Mouse (Mus musculus) lung, adult 2 months (tissue): ENCODE measurements at regions not wholly inside any gene's neighbourhood (a gene's known extent, or its start where the extent isn't known, plus 50 kb on each side); places are given as distances from the start of the nearest gene placed in this dataset.

Source experiments
- DNase-seq: peaks from one replicate; pipeline ENCODE4 v3.0.0; 2022
- H3K4me1 ChIP-seq: fragments of 200-500 bp; 2 replicates; pipeline ENCODE4 v1.6.1; 2011; ENCODE audit warnings: low read length; ENCODE audit not compliant: control insufficient read depth, insufficient read depth
- H3K4me3 ChIP-seq: fragments of 200-500 bp; replicated peaks from 2 replicates; pipeline ENCODE3; 2011; ENCODE audit warnings: low read depth, mild to moderate bottlenecking, control low read depth, low read length; ENCODE audit errors: extremely low read depth
- CTCF ChIP-seq: fragments of 200-500 bp; IDR thresholded peaks from 2 replicates; pipeline ENCODE4 v1.5.1; 2011; ENCODE audit warnings: mild to moderate bottlenecking, low read length, control low read depth; ENCODE audit not compliant: insufficient read depth
- POLR2A ChIP-seq: fragments of 200-500 bp; IDR thresholded peaks from 2 replicates; pipeline ENCODE4 v1.6.1; 2011; ENCODE audit warnings: low read depth, mild to moderate bottlenecking, control low read depth, low read length, borderline replicate concordance; ENCODE audit errors: extremely low read depth
- WGBS: fragments of 180-500 bp; shearing (Covaris S2); methylation state at CpG from one replicate; pipeline ENCODE4 v1.1.7; 2018; 5-methylcytosine and 5-hydroxymethylcytosine counted together

DNA sequence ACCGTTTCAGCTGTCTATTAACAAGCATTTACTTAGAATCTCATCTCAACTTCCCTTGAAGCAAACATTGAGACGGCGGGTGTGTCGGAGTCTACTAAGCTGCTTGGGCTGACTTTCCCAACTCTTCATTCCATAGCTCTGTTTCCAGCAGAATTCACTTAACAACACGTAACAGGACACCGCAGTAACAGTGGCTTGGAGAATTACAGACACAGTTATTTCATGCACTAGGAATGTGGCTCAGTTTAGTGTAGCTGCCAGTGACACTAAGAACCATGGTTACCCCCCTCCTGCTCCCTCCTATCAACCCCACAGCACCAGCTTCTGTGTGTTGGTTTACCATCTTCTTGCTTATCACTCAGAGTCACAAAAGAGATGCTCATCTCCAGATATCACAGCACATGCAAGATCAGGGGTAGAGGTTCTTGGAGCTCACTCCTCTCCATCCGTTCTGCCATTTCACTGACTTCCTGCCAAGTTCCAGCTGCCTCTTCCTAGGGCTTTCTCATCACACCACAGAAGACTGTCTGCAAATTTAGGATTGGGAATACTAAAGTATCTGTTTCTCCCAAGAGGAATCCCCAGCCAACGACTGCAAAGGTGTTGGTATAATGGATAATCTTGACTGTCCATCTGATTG lies 90.7 kb downstream of the Banf2 start:
- WGBS, result 46% methylated on average over 8 of the region's 8 CpGs
- Histone ChIP-seq H3K4me1 (no peaks in the 10 kb centered on the region), H3K4me3 (no peak overlapping the region)
- no peak for TF ChIP-seq CTCF
- no peak for TF ChIP-seq POLR2A
- no peak for DNase-seq

DNA sequence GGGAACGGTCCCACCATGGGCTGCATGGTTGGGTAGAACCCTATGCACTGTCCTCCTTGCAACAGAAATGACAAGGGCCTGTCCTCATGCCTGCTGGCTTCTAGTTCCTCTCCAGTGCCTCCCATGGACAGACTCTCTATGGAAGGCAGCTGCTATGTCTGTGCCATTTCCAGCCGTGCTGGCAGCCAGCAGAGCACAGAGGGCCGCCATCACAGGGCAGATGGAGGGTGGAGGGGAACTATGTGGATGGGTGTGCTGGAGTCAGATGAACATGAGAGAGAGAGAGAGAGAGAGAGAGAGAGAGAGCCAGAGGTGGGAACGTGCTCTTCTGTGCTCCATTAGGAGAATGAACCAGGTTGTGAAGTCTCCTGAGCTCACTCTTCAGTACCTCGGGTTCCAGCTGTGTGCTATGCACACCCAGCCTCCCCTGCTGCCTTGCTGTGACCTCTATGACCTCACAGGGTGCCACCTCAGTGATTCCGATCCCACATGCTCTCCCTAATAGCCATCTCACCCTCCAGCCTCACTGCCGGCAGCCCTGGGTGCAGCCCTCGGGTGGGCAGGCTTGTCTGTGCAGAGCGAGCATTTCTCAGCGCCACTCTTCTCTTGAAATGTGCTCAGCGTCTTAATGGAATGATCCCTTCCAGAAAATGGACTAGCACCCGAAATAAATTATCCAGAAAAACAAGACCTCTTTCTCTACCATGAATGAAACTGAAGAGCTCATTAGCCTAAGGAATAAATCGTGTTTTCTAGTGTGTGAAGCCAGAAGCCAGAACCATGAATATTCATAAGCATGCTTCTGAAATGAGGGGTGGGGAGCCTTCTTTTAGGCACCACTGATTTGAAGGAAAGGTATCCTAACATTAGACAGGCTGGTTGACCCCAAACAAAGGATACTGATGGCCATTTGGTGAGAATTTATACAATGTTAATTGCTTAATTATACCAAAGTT lies 94.5 kb downstream of the Banf2 start:
- TF ChIP-seq CTCF (no peak), POLR2A (no peak)
- Histone ChIP-seq H3K4me3 (no peak overlapping the region), H3K4me1 (no peaks in the 10 kb centered on the region)
- WGBS, result 83% methylated on average over 13 of the region's 13 CpGs
- no peak for DNase-seq

DNA sequence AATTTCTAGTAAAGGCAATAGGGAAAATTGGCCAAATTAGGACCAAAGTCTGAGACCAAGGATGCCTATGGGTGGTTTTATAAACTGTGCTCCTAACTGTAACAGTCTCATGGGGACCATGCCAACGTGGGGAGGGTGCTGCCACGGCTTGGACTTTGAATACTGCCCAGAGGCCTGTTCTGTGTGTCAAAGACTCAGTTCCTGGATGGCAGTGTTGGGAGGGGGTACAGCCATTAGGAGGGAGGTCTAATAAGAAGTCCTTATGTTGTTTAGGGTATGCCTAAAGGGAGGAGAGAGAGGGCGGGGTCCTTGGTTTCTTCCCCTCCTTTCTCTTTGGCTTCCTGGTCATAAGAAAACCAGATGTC lies 95.2 kb downstream of the Banf2 start:
- Histone ChIP-seq H3K4me1 (no peaks in the 10 kb centered on the region), H3K4me3 (no peak overlapping the region)
- TF ChIP-seq POLR2A (no peak), CTCF (no peak)
- WGBS, result 91% methylated on average over 3 of the region's 3 CpGs
- no peak for DNase-seq

DNA sequence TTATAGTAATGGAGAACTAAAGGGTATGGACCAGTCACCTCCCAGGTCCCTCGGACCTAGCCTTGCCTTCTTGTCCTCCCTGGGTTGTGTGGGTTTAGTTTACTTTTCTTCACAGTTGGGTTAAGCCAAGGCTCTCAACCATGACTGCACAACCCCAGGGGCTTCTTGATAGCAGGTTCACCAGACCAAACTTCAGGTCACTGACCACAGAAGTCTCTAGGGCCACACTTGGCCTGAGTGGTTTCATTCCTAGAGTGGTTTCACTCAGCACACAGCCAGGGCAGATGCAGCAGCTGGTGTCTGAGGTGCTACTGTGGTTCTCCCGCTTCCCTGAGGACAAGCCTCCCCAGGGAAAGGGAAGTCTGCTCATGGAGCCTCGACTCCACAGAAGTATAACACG lies 95.7 kb downstream of the Banf2 start:
- no peak overlapping the region for H3K4me3 ChIP-seq
- TF ChIP-seq CTCF (no peak), POLR2A (no peak)
- no peak for DNase-seq
- 66% methylated on average over 4 of the region's 4 CpGs for WGBS
- no peaks in the 10 kb centered on the region for H3K4me1 ChIP-seq

DNA sequence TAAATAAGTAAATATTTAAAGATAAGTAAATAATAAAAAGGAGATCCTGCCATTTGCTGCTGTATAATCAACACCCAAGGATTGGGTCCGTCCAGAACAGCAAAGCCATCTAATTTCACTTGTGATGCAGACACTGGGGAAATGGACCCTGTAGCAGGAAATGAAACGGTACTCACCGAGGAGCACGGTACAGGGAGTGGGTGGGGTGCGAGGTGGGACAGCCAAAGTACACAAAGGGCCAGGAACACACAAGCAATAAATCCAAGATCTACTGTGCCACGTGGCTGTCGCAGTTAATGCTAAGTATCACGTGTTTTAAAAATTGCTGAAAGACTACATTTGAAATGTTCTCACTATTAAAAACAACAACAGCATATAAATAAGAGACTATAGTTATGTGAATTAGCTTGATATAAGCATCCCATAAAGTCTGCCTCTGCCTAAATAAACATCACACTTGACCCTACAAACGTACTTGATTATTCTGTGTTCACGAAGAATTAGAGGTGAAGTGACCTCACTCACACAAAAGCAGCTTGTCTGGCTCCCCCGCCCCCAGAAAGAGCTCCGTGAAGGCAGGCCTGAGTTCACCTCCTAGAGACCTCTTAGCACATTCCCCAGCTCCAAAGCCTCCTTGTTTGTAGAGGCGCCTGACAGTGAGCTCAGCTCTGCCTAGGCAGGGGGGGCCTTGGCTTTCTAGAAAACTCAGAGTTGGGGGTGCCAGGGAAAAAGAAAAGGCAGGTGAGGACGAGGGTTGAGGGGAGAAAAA lies 101.1 kb downstream of the Banf2 start:
- WGBS, result 50% methylated on average over 14 of the region's 14 CpGs
- Histone ChIP-seq H3K4me1 (no peaks in the 10 kb centered on the region), H3K4me3 (no peak overlapping the region)
- no peak for TF ChIP-seq POLR2A
- no peak for TF ChIP-seq CTCF
- DNase-seq, result no peak

DNA sequence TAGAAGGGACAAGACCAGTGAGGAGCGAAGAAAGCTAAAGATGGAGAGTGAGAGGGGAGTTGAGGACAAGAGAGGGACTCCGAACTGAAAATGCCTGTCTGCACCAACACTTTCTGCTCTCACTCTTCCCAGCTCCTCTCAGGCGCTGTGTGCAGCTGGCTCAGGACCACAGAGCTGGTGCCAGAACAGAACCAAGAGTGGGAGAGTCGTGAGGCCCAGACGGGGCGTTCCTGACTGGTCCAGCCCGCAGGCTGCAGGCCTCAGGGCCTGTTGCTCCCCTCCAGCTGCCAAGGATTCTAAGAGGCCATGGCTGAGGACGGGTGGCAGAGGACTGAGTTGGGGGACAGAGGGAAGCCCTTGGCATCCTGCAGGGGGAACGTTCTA lies 101.7 kb downstream of the Banf2 start:
- peak; percentile 17 for DNase-seq
- WGBS, result 67% methylated on average over 9 of the region's 9 CpGs
- Histone ChIP-seq H3K4me3 (no peak overlapping the region), H3K4me1 (no peaks in the 10 kb centered on the region)
- TF ChIP-seq POLR2A (no peak), CTCF (no peak)

DNA sequence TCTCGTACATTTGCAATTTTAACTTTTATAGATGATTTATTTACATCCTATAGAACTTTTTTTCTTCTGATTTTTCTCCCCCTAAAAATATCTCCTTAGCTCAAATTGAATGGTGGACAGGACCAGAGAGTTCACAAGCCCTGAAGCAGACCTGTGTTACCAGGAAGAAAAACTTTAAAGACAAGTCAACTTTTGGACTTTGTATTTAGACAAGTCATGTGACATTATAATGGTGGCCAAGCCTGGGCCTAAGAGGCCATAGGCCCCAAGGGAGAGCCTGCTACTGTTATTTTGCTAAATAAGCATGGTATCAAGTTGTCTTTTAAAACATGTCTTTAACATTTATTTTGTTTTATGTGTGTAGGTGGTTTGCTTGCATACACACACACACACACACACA lies 102.7 kb downstream of the Banf2 start:
- Histone ChIP-seq H3K4me1 (no peaks in the 10 kb centered on the region), H3K4me3 (no peak overlapping the region)
- no peak for DNase-seq
- TF ChIP-seq POLR2A, result no peak
- no peak for TF ChIP-seq CTCF
- 87% methylated on average over 1 of the region's 1 CpGs for WGBS

DNA sequence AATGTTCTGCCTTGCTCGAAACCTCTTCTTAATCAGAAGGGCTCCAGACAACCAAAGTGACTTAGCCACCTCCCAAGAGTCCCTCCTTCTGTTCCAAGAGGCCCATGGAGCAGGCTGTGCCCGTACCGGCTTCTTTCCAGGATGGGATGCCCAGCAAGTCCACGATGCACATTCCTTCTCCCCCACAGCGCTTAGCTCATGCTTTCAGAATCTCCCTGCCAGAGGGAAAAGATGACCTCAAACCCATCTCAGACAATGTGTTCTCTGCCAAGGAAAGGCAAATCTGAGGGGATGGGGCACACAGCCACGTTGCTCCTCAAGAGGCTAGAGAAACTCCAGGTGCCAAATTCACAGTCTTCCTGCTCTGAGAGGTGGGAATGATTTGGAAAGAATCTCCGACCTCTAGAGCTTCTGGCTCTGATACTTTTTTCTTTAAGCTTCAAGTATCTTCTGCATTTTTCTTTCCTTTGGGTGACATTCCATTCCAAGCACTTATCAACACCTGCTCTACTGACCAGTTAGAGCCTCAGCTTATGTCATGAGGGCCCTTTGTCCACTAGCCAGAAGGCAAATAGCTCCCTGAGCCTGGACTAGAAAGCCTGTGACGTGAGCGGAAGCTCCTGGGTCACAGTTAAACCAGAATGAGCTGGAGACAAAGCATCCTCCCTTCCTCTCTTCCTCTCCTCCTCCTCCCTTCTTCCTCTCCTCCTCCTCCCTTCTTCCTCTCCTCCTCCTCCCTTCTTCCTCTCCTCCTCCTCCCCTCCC lies 110.9 kb downstream of the Banf2 start:
- no peaks in the 10 kb centered on the region for H3K4me1 ChIP-seq
- TF ChIP-seq POLR2A, result no peak
- 61% methylated on average over 9 of the region's 9 CpGs for WGBS
- DNase-seq, result no peak
- no peak overlapping the region for H3K4me3 ChIP-seq
